Comparison of ENCODE assay signal across 19 mouse cellular contexts in the genomic region with DNA sequence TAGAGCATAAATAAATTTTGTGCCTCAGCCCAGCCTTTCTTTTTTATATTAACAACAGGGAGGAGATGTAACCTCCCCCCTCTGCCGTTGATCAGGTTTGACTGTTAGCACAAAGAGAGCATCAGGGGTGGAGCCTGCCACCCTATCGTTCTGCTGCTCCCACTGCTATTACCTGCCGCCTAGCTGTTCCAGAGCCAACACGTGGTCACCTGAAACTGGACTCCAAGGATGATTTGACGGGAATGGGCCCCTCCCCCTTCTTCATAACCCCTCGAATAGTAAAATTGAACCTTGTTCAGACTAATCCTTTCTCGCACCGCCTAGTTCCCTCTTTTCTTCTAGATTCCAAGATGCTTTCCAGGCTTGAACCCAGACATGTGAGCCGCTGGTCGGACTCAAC.
"Had no signal": no experiment of that assay in that cellular context is flagged by ENCODE, and none has a peak within 500 bp of the region (broad histone marks: within the 10 kb centered on the region; RNA-seq: fewer than 3 reads in every experiment).

No protein-coding gene starts in this region.

- H3K9ac ChIP-seq: liver, embryonic 13.5 days; neural tube, embryonic 12.5 days; neural tube, embryonic 15.5 days had no signal

- H3K36me3 ChIP-seq: liver, embryonic 13.5 days; neural tube, embryonic 12.5 days; neural tube, embryonic 15.5 days had no signal

- H3K4me3 ChIP-seq: liver, embryonic 13.5 days; neural tube, embryonic 12.5 days; neural tube, embryonic 15.5 days had no signal

- H3K4me2 ChIP-seq: liver, embryonic 13.5 days; midbrain, embryonic 11.5 days; neural tube, embryonic 12.5 days; neural tube, embryonic 15.5 days had no signal

- H3K27me3 ChIP-seq: liver, embryonic 13.5 days; neural tube, embryonic 12.5 days; neural tube, embryonic 15.5 days had no signal

- H3K27ac ChIP-seq: kidney, postnatal 0 days; liver, embryonic 13.5 days; neural tube, embryonic 12.5 days; neural tube, embryonic 15.5 days; stomach, postnatal 0 days had no signal

- H3K4me1 ChIP-seq: liver, embryonic 13.5 days; neural tube, embryonic 12.5 days; neural tube, embryonic 15.5 days had no signal

- ATAC-seq: inflammation-experienced regulatory T-cells, adult 6 months; intestine, embryonic 16.5 days had no signal

- DNase-seq: left cerebral cortex, postnatal 4 days; liver, embryonic 13.5 days; lung, adult 2 months; lung, postnatal 14 days; lung, postnatal 4 days; midbrain, embryonic 14.5 days; right cerebral cortex, adult 18-20 months; right cerebral cortex, postnatal 14 days; right cerebral cortex, postnatal 4 days; thymus, adult 2 months; thymus, postnatal 14 days; thymus, postnatal 4 days had no signal
